Mouse (Mus musculus) heart, adult 2 months (tissue): ENCODE measurements around the gene Dab1. TPM values are rescaled to one million over a fixed set of nuclear protein-coding genes. Genes with fewer than 3 reads are reported as not detected.

Source experiments
- DNase-seq, 2 experiments: peaks; one replicate each; pipeline ENCODE4 v3.0.0; 2021
- H3K27ac ChIP-seq: fragments of 200-600 bp; 2 replicates; pipeline ENCODE4 v1.8.1; 2022
- H3K27me3 ChIP-seq: fragments of 200-500 bp; 2 replicates; pipeline ENCODE4 v1.6.1; 2012; ENCODE audit warnings: mild to moderate bottlenecking, low read length, inconsistent platforms, mixed read lengths; ENCODE audit not compliant: control insufficient read depth, insufficient read depth
- H3K36me3 ChIP-seq: fragments of 200-500 bp; 2 replicates; pipeline ENCODE4 v1.6.1; 2012; ENCODE audit warnings: low read length, inconsistent platforms; ENCODE audit not compliant: control insufficient read depth, insufficient read depth
- H3K4me1 ChIP-seq: fragments of 200-500 bp; 2 replicates; pipeline ENCODE4 v1.6.1; 2011; ENCODE audit warnings: low read length; ENCODE audit not compliant: control insufficient read depth, insufficient read depth
- H3K4me3 ChIP-seq: fragments of 200-600 bp; 2 replicates; pipeline ENCODE4 v1.8.1; 2022
- H3K79me2 ChIP-seq: fragments of 200-500 bp; replicated peaks from 2 replicates; pipeline ENCODE4 v1.6.1; 2012; ENCODE audit warnings: mild to moderate bottlenecking, inconsistent platforms, low read length, moderate library complexity, mixed read lengths; ENCODE audit not compliant: control insufficient read depth, insufficient read depth
- H3K9ac ChIP-seq: fragments of 200-500 bp; 2 replicates; pipeline ENCODE4 v1.6.1; 2012; ENCODE audit warnings: low read depth, mild to moderate bottlenecking, control low read depth, inconsistent platforms, low read length, mixed read lengths
- CTCF ChIP-seq: fragments of 200-600 bp; IDR thresholded peaks from 2 replicates; pipeline ENCODE4 v1.8.1; 2022; ENCODE audit warnings: antibody characterized with exemption, mild to moderate bottlenecking, moderate library complexity
- EP300 ChIP-seq: fragments of 200-500 bp; IDR thresholded peaks from 2 replicates; pipeline ENCODE4 v1.6.1; 2011; ENCODE audit warnings: low read depth, low read length, control low read depth; ENCODE audit not compliant: insufficient read depth
- POLR2A ChIP-seq: fragments of 200-500 bp; IDR thresholded peaks from 2 replicates; pipeline ENCODE4 v1.6.1; 2011; ENCODE audit warnings: mild to moderate bottlenecking, low read depth, low read length, control low read depth; ENCODE audit not compliant: insufficient read depth
- WGBS: fragments of 180-500 bp; shearing (Covaris S2); methylation state at CpG from one replicate; pipeline ENCODE4 v1.1.7; 2018; 5-methylcytosine and 5-hydroxymethylcytosine counted together
- intact Hi-C: fragments of 180-260 bp; cut with DNase I; formaldehyde crosslinking; loops from one replicate; pipeline ENCODE4 v1.15.1; 2025
- polyA plus RNA-seq: library from polyadenylated mRNA; depleted of rRNA; stranded (reverse); fragments of >200 nt; gene quantifications from 2 replicates; pipeline ENCODE4 v1.2.3, GENCODE M21; 2012
- total RNA-seq, 2 experiments: library from RNA; stranded (reverse); gene quantifications; 2 replicates each; pipeline ENCODE4 v1.2.3; 2021

Gene Dab1
- total and polyA plus RNA-seq, 3 experiments = 0.21 TPM; not detected in 2

- no peaks in the 10 kb centered on the region for H3K27me3 ChIP-seq
- no peaks in the 10 kb centered on the region for H3K36me3 ChIP-seq
- H3K79me2 ChIP-seq = no peaks in the 10 kb centered on the region
- TF ChIP-seq POLR2A (no peak), CTCF (no peak)
- H3K9ac ChIP-seq = no peak overlapping the region
- no peak overlapping the region for H3K27ac ChIP-seq
- WGBS = 47% methylated on average over 2 of the region's 2 CpGs
- H3K4me3 ChIP-seq = no peak overlapping the region
- H3K4me1 ChIP-seq = no peaks in the 10 kb centered on the region
- DNase-seq = no peak
- intact Hi-C loops = no loop called here
Measured at GRCm38 (mm10) chr4:104555408-104555807, 936.2 kb downstream of the Dab1 start.

DNA sequence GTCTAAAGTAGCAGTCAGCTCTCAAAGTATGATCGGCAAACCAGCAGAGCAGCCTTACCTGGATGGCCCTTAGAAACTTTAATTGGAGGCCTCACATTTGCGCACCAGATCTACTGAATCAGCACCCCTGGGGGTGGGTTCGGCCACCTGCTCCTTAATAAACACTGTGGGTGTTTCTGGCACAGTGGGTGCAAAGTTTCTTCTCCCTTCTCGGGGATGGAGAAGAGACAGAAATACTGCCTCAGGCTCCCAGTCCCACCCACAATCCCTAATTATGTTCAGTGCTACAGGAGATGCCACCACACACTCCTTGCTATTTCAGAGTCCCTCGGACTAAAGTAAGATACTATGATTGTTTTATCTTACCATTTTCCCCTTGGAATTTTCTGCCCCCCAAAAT is 944.4 kb downstream of the Dab1 start:
- no peaks in the 10 kb centered on the region for H3K79me2 ChIP-seq
- no peaks in the 10 kb centered on the region for H3K36me3 ChIP-seq
- intact Hi-C loops = no loop called here
- no peaks in the 10 kb centered on the region for H3K27me3 ChIP-seq
- no peak for DNase-seq
- H3K4me3 ChIP-seq = no peak overlapping the region
- 80% methylated on average over 5 of the region's 5 CpGs for WGBS
- H3K9ac ChIP-seq = no peak overlapping the region
- no peak for TF ChIP-seq EP300
- TF ChIP-seq POLR2A = no peak
- TF ChIP-seq CTCF = no peak
- no peaks in the 10 kb centered on the region for H3K4me1 ChIP-seq
- H3K27ac ChIP-seq = no peak overlapping the region

GRCm38 (mm10) chr4:104570523-104570922 is 951.4 kb downstream of the Dab1 start:
- H3K36me3 ChIP-seq = no peaks in the 10 kb centered on the region
- H3K27ac ChIP-seq = no peak overlapping the region
- DNase-seq = no peak
- intact Hi-C loops = no loop called here
- 61% methylated on average over 4 of the region's 4 CpGs for WGBS
- H3K9ac ChIP-seq = no peak overlapping the region
- no peak for TF ChIP-seq EP300
- peak; percentile 14; the same call in 1 of the 2 replicates for TF ChIP-seq CTCF
- no peak for TF ChIP-seq POLR2A
- no peaks in the 10 kb centered on the region for H3K4me1 ChIP-seq
- H3K79me2 ChIP-seq = no peaks in the 10 kb centered on the region
- no peaks in the 10 kb centered on the region for H3K27me3 ChIP-seq
- no peak overlapping the region for H3K4me3 ChIP-seq

- intact Hi-C loops = no loop called here
- no peak for TF ChIP-seq EP300
- no peak for TF ChIP-seq POLR2A
- no peak for TF ChIP-seq CTCF
- no peaks in the 10 kb centered on the region for H3K79me2 ChIP-seq
- H3K27me3 ChIP-seq = no peaks in the 10 kb centered on the region
- H3K4me1 ChIP-seq = no peaks in the 10 kb centered on the region
- no peaks in the 10 kb centered on the region for H3K36me3 ChIP-seq
- no peak overlapping the region for H3K27ac ChIP-seq
- DNase-seq = no peak
- WGBS = 71% methylated on average over 8 of the region's 8 CpGs
- H3K9ac ChIP-seq = no peak overlapping the region
- H3K4me3 ChIP-seq = no peak overlapping the region
Measured at GRCm38 (mm10) chr4:104572440-104572839, 953.3 kb downstream of the Dab1 start.

DNA sequence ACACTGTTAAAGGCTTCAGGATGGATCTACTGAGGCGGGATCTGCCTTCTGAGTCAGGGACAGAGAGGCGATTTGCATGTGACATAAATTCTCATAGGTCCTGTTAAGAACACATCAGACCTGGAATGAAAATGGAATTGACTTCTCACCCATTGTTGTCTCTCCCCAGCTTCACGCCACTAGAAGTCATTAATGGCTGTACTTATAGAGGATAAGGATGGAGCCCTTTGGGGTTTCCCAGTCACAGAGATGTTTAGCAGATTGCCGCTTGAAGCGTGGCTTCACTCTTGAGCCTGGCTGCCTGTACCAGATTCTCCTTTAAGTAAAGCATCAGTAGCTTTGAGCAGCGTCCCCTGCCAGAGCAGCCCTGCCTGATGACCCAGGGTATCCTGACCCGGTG is 954.3 kb downstream of the Dab1 start:
- WGBS = 75% methylated on average over 7 of the region's 7 CpGs
- no peaks in the 10 kb centered on the region for H3K4me1 ChIP-seq
- no peaks in the 10 kb centered on the region for H3K36me3 ChIP-seq
- no peaks in the 10 kb centered on the region for H3K27me3 ChIP-seq
- TF ChIP-seq CTCF (no peak), POLR2A (no peak), EP300 (no peak)
- H3K9ac ChIP-seq = no peak overlapping the region
- H3K27ac ChIP-seq = no peak overlapping the region
- H3K79me2 ChIP-seq = no peaks in the 10 kb centered on the region
- no peak overlapping the region for H3K4me3 ChIP-seq
- intact Hi-C loops = no loop called here
- DNase-seq = no peak

- Histone ChIP-seq H3K79me2 (no peaks in the 10 kb centered on the region), H3K36me3 (no peaks in the 10 kb centered on the region), H3K27ac (no peak overlapping the region), H3K4me3 (no peak overlapping the region), H3K27me3 (no peaks in the 10 kb centered on the region), H3K9ac (no peak overlapping the region), H3K4me1 (no peaks in the 10 kb centered on the region)
- DNase-seq = no peak
- TF ChIP-seq EP300 (no peak), POLR2A (no peak), CTCF (no peak)
- WGBS = 22% methylated on average over 3 of the region's 3 CpGs
- intact Hi-C loops = no loop called here
Measured at GRCm38 (mm10) chr4:104578370-104578769, 959.2 kb downstream of the Dab1 start.
